Mouse (Mus musculus) layer of hippocampus, postnatal 25 days (tissue): ENCODE measurements at regions not wholly inside any gene's neighbourhood (a gene's known extent, or its start where the extent isn't known, plus 50 kb on each side); places are given as distances from the start of the nearest gene placed in this dataset.

Experiments used
- DNase-seq, 2 experiments: peaks; one replicate each; pipeline ENCODE4 v3.0.0; 2022; ENCODE audit warnings: mixed read lengths in 2 of 2, low spot score in 1 of 2; ENCODE audit errors: extremely low spot score in 1 of 2

DNA sequence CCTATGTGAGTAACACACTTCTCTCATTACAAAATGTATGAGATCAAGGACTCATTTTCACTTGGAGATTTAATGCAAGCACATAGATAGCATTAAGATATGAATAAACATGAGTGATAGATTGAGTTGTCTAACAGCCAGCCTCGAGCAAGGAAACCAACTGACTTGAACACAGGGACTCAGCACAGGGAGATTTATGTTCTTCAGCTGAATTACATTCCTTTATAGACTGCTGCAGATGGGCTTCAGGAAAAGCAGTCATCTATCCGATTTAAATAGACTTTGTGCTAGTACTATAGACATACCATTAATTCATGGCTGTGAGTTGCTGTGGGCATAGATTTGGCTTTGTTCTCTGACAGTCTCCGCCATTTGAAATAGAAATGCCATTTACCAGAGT is 661.9 kb downstream of the Cenpc1 start:
- DNase-seq: no peak

DNA sequence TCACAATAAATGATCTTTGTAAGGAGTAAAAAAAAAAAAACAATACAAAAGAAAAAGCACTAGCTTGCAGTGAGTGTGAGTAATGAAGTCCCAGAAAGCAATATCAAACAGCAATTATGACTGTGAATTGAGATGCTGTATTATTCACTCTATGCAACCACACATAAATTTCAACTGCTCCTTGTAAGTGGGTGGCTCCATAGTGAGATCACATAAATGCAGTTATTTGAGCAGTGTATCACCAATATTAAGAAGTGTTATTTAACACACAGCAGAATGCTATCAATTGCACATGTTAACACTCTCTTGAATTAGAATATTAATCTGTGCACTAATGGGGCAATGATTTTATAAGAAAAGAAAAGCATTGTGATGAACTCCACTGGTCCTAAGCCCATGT is 705.0 kb downstream of the Cenpc1 start:
- DNase-seq: no peak

DNA sequence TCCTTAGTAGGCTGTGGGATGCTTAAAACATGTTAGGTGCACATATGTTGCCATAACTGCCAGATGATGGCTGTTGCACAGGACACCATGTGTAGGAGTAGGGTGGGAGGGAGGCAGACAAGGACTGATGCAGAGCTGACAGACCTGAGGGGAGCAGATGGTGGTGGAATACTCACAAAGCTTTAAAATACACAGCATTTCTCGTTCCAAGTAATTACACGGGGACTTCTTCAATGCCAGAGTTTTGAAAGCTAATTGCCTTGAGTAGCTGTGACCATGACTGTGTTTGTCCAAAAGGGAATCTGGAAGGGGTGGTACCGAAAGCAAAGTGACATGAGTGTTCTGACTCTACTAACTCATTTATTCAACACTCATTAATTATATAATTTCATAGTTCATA is 718.6 kb downstream of the Cenpc1 start:
- peak; percentile 16 for DNase-seq

DNA sequence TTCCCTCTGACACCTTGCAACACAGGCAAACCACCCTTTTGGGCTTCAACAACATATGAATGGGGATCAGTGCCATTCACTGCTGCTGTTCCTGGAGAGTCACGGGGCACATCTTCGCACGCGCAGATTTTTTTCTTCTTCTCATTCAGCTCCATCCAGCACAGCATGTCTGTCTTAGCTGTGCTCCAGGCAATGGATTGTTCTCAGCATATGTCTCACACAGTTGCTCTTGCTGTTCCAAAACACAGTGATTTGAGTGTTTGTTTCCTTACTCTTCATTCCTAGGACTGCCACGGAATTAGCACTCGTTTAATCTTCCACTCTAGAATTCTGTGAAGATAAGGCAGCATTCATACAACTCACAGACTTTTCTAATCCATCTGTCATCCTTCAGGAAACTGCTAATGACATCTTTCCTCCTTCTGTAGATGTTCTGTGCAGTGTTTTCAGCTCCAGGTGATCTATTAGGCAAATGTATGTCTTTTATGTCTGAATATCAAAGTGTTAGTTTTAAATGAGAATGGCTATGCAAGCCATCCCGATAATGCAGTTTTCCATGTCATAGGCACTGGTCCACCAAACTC is 719.2 kb downstream of the Cenpc1 start:
- peak; percentile 4 to 17 for DNase-seq

DNA sequence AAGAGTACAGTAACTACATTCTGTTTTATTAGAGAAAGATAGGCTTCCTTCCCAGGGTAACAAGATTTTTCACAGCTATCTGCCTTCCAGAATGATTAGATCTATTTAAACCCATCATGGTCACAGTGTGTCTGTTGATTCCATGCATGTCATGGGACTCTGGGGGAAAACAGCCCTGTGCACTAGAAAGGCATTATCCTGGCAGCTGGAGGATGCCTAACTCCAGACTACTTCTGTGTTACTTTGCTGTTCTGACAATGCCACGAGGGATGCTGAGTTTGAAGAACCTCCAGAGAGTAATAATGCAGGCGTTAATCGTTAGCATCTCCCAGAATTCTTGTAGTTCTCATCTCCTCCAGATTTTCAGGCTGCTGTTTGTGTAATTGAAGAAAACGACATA is 724.0 kb downstream of the Cenpc1 start:
- no peak for DNase-seq

DNA sequence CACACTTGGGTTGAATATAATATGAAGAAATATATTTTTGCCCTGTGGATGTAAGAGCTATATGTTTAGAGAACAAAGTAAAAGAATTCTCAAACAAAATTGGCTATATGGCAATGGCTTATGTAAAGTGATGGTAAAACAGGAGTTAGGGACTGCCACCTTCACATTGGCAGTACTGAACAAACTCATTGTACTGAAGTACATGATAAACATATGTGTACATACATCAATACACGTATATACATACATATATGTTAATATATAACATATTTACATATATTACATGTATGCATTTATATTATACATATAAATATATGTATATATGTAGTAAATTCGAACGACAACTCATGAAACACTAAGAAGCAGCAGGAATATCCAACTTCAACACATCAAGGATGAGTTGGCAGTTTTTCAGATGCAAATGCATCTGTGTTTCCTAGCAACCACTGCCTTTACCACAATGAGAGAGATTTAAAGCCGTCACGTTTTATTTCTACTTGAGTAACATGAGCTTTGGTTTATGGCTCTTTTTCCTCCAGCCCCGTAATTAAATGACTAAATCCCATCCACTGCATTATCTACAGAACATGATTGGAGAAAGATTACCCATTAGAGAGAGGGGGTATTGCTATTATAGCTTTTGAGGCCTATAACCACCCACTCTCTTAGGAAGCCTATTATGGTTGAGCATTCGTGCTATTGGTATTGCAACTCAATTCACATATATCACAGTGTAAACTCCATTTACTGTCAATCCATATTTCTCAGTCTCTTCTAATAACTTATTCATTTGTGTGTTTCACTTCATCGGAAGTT is 727.5 kb downstream of the Cenpc1 start:
- DNase-seq: no peak

DNA sequence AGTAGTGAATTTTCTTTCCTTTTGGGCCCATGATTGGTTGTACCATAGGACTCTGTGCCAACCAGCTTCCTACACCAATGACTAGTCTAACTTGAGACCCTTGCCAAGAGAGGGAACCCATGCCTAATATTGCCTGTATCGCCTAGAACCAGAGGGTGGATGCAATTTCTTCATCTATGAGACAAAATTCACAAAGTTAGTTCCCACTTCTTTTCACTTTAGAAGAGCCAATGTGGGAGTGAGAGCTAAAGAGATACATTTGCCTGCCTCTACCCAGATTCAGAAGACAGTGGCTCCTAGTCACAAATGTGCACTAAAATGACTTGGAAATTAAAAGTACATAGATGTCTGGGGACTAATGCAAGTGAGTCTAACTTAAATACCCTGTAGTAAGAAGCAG is 728.4 kb downstream of the Cenpc1 start:
- no peak for DNase-seq
